Mouse (Mus musculus): ENCODE measurements around the gene Anxa6. TPM values are rescaled to one million over a fixed set of nuclear protein-coding genes. Genes with fewer than 3 reads are reported as not detected.

Gene Anxa6
- polyA plus RNA-seq, 1 experiment: 169 TPM

DNA sequence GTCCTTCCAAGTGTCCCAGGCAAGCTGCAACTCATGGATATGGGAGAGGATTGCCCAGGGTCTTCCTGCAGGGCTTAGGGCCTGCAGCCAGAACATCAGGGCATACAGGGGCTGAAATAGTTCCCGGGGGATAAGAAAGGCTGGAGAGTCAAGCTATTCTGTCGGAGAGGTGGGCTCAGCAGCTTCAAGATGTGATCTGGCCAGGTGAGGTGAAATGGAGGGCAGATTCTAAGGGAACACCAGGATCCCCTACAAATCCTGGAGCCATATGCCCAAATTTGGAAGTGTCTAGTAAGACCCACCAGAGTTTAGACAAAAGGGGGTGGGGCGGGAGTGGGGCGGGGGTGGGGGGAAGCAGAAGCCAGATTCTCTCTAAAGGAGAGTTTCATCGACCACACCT lies 959 bp downstream of the Anxa6 start:
- H3K27ac ChIP-seq (ENCODE audit: insufficient read depth, low read depth, low read length): no peak overlapping the region
- peaks cover 30% of the 10 kb centered on the region for H3K4me1 ChIP-seq (ENCODE audit: control insufficient read depth, insufficient read depth, low read length)
- TF ChIP-seq CTCF (IDR thresholded peaks at IDR 0.05; ENCODE audit: low read depth, low read length) (no peak), POLR2A (IDR thresholded peaks at IDR 0.05; ENCODE audit: borderline replicate concordance, low read depth, low read length) (no peak)
- peak overlapping the region; percentile 67 for H3K4me3 ChIP-seq (ENCODE audit: insufficient read depth, low read length)

DNA sequence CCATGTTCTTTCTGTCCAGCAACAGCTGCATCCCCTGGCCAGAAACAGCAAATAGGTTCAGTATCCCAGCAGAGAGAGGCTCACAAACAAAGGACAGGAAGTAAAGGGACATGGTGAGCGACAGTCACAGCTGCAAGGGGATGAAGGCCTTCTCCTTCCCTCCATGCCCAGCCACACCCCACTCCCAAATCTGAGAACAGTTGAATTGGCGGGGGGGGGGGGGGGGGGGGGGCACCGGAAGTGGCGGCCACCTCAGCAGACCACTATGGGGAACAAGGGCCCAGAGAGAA lies 1.3 kb downstream of the Anxa6 start:
- H3K27ac ChIP-seq (ENCODE audit: insufficient read depth, low read depth, low read length): no peak overlapping the region
- H3K4me1 ChIP-seq (ENCODE audit: control insufficient read depth, insufficient read depth, low read length): peaks cover 30% of the 10 kb centered on the region
- H3K4me3 ChIP-seq (ENCODE audit: insufficient read depth, low read length): peak overlapping the region; percentile 67
- TF ChIP-seq CTCF (IDR thresholded peaks at IDR 0.05; ENCODE audit: low read depth, low read length) (no peak), POLR2A (IDR thresholded peaks at IDR 0.05; ENCODE audit: borderline replicate concordance, low read depth, low read length) (no peak)

DNA sequence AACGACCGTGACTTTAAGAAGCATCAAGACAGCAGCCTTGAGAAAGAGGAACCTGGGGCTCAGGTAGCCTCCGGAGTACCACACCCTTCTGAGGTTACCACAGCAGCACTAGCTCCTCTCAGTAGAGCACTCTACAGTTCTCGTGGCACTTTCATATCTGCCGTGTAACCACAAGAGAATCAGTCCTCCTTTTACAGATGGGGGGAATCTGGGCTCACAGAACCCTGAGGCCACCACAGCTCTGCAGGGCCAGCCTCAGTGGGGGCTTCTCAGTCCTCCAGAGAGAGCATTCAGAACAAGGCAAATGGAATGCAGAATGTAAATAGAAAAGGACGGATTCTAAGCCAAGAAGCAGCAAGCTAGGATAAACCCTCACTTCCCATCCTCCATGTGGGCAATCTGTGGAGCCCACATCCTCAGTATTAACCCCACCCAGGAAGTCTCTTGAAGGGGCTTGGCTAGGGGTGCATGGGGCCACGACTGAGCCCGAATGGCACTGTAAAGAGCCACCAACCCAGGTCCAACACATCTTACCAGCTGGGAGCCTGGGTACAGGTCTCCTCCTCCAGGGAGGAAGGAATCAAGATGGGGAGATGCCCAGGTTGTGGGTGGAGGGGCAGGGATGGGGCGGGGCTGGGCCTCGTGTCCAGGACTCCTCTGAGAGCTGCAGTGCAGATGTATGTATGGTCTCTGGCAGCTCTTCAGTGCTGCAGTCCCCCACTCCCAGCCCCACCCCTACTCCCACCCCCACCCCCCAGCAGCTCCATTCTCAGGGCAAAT lies 1.8 kb downstream of the Anxa6 start:
- Histone ChIP-seq H3K4me1 (ENCODE audit: control insufficient read depth, insufficient read depth, low read length) (peaks cover 33% of the 10 kb centered on the region), H3K4me3 (ENCODE audit: insufficient read depth, low read length) (no peak overlapping the region), H3K27ac (ENCODE audit: insufficient read depth, low read depth, low read length) (no peak overlapping the region)
- TF ChIP-seq CTCF (IDR thresholded peaks at IDR 0.05; ENCODE audit: low read depth, low read length) (no peak), POLR2A (IDR thresholded peaks at IDR 0.05; ENCODE audit: borderline replicate concordance, low read depth, low read length) (no peak)

DNA sequence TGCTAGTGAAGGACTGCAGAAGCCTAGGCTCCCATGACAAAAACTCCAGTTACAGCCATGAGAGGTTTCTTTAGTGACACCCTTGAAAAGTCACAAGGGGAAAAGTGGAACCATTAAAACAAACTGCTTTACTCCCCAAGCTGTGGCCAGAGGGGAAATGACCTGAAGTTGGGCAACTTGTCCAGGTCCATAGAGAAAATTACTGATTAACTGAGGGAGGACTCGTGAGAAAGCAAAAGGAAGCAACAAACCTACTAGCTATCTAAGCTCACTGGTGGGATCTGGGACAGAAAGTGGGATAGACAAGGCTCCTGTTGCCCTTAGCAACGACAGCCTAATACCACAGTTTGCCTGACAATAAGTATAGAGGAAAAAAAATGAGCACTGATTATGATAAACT lies 4.7 kb downstream of the Anxa6 start:
- H3K27ac ChIP-seq (ENCODE audit: insufficient read depth, low read depth, low read length): no peak overlapping the region
- H3K4me3 ChIP-seq (ENCODE audit: insufficient read depth, low read length): no peak overlapping the region
- TF ChIP-seq POLR2A (IDR thresholded peaks at IDR 0.05; ENCODE audit: borderline replicate concordance, low read depth, low read length) (no peak), CTCF (IDR thresholded peaks at IDR 0.05; ENCODE audit: low read depth, low read length) (no peak)
- H3K4me1 ChIP-seq (ENCODE audit: control insufficient read depth, insufficient read depth, low read length): peaks cover 44% of the 10 kb centered on the region

DNA sequence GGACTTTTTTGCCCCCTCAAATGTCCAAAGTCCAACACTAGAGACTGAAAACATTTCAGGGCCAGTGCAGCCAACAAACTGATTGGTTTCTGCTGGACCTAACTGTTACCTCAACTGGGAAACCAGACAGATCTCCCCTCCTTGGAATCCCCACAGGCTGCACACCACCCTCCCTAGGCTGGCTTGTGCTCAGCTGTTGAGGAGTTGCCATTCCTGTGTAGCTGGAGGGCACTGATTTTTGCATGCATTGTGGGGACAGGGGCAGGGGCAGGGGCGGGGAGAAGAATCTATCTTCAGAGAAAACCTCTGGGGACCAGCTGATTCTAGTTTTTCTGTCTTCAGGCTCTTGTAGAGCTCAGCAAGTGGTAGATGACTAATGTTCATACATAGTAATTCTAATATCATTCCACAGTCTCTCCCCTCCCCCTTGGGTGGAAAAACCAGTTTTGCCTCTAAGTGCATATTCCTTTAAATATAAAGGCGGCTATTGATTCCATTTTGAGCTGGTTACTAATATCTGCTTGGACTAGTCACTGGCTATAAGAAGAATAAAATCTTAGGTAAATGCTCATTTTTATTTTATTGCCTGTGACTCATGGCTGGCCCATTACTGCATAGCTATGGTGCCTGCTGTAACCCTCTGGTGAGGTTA lies 5.9 kb downstream of the Anxa6 start:
- no peak overlapping the region for H3K4me3 ChIP-seq (ENCODE audit: insufficient read depth, low read length)
- no peak overlapping the region for H3K27ac ChIP-seq (ENCODE audit: insufficient read depth, low read depth, low read length)
- TF ChIP-seq CTCF (IDR thresholded peaks at IDR 0.05; ENCODE audit: low read depth, low read length): no peak
- TF ChIP-seq POLR2A (IDR thresholded peaks at IDR 0.05; ENCODE audit: borderline replicate concordance, low read depth, low read length): no peak
- H3K4me1 ChIP-seq (ENCODE audit: control insufficient read depth, insufficient read depth, low read length): peaks cover 52% of the 10 kb centered on the region

DNA sequence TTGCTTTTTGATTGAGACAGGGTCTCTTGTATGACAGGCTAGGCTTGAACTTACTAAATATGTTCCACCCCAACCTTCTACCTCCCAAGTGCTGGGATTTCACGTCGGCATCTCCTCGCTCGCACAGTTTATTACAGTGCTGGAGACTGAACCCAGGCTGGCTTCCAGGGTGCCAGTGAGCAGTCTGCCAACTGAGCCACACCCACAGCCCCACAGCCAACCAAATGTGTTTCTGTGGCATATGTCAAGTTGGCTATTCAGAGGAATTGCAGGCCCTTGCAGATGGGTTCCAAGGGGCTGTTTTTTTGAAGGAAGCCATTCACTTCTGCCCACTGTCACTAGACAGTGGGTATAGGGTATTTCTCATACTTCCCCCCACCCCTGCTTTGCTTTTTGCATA lies 7.3 kb downstream of the Anxa6 start:
- no peak overlapping the region for H3K27ac ChIP-seq (ENCODE audit: insufficient read depth, low read depth, low read length)
- H3K4me1 ChIP-seq (ENCODE audit: control insufficient read depth, insufficient read depth, low read length): peaks cover 60% of the 10 kb centered on the region
- TF ChIP-seq CTCF (IDR thresholded peaks at IDR 0.05; ENCODE audit: low read depth, low read length): no peak
- no peak for TF ChIP-seq POLR2A (IDR thresholded peaks at IDR 0.05; ENCODE audit: borderline replicate concordance, low read depth, low read length)
- no peak overlapping the region for H3K4me3 ChIP-seq (ENCODE audit: insufficient read depth, low read length)

DNA sequence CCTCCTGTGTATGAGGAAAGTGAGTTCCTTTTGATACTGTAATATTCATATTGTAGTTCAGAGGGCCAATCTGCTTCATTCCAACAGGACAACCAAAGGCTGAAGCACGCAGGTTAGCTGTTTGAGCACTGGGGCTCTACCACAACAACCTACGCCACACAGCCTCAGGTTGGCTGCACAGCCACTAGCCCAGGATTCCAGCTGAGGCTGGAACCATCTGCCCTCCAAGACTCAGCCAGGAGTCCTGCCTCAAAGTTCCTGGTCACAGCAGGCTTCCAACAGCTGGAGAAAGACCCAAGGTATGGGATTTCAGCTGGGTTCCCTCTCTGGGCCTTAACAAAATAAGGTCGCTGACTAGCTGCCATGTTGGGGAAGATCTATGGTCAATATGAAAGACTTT lies 9.7 kb downstream of the Anxa6 start:
- Histone ChIP-seq H3K4me1 (ENCODE audit: control insufficient read depth, insufficient read depth, low read length) (peaks cover 62% of the 10 kb centered on the region), H3K4me3 (ENCODE audit: insufficient read depth, low read length) (peak overlapping the region; percentile 2), H3K27ac (ENCODE audit: insufficient read depth, low read depth, low read length) (peak overlapping the region; percentile 78)
- TF ChIP-seq CTCF (IDR thresholded peaks at IDR 0.05; ENCODE audit: low read depth, low read length) (no peak), POLR2A (IDR thresholded peaks at IDR 0.05; ENCODE audit: borderline replicate concordance, low read depth, low read length) (no peak)

DNA sequence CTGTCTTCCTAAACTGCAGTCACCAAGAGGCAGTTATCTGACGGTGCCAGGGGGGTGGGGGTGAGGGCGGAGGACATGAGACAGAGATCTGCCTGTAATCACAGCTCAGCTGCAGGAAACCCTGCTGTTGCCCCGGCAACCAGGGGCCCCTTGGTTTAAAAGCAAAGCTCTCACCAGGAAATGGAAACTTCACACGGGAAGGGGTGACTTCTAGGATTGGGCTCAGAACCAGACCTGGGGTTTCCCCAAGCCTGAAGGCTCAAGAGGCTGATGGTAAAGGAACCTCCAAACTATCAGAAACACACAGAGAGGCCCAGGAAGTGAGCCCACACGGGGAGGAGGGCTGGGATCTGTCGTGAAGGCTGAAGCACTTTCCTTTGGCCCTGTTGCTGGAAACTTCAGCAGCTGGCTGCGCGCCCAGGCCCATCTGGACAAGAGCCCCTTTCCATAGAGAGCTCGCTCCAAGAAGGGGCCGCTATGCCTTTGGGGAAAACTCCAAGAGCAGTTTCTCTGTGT lies 10.1 kb downstream of the Anxa6 start:
- peaks cover 57% of the 10 kb centered on the region for H3K4me1 ChIP-seq (ENCODE audit: control insufficient read depth, insufficient read depth, low read length)
- H3K27ac ChIP-seq (ENCODE audit: insufficient read depth, low read depth, low read length): peak overlapping the region; percentile 78
- TF ChIP-seq POLR2A (IDR thresholded peaks at IDR 0.05; ENCODE audit: borderline replicate concordance, low read depth, low read length) (no peak), CTCF (IDR thresholded peaks at IDR 0.05; ENCODE audit: low read depth, low read length) (no peak)
- peak overlapping the region; percentile 2 for H3K4me3 ChIP-seq (ENCODE audit: insufficient read depth, low read length)

DNA sequence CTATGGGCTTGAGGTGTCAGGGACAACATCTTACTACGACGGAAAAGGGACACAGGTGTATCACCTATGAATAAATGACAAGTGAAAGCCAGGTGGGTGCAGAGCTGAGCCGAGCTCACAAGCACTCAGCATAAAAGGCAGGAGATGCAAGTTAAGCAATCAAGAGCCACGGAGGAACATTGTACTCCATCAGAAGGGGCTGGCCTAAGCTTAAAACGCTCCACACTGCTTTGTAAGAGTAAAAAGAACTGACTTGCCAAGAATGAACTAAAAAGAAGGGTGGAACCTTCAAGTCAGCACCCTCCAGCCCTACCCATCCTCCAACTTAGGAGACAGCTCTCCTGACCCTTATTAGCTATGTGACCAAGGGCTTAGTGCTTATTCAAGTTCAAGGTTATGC lies 10.7 kb downstream of the Anxa6 start:
- TF ChIP-seq POLR2A (IDR thresholded peaks at IDR 0.05; ENCODE audit: borderline replicate concordance, low read depth, low read length) (no peak), CTCF (IDR thresholded peaks at IDR 0.05; ENCODE audit: low read depth, low read length) (no peak)
- Histone ChIP-seq H3K4me3 (ENCODE audit: insufficient read depth, low read length) (no peak overlapping the region), H3K4me1 (ENCODE audit: control insufficient read depth, insufficient read depth, low read length) (peaks cover 52% of the 10 kb centered on the region), H3K27ac (ENCODE audit: insufficient read depth, low read depth, low read length) (peak overlapping the region; percentile 78)

DNA sequence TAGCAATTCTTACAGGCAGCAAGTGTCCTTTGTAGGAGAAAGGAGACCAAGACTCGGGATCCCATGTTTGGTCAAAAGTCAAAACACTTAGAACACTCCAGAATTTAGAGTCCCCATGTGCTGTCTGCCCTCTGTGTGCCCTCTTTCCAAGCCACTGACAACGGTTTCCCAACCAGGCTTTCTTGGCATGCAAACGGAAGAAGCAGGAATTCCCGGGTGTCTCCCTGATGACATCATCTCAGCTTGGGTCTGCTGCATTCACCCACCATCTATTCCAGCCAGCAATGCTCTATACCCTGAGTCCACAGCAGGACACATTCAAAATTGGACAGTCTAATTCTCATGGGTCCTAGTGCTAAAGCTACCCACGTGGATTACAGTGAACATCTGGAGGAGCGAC lies 11.4 kb downstream of the Anxa6 start:
- Histone ChIP-seq H3K27ac (ENCODE audit: insufficient read depth, low read depth, low read length) (no peak overlapping the region), H3K4me1 (ENCODE audit: control insufficient read depth, insufficient read depth, low read length) (peaks cover 54% of the 10 kb centered on the region), H3K4me3 (ENCODE audit: insufficient read depth, low read length) (no peak overlapping the region)
- TF ChIP-seq CTCF (IDR thresholded peaks at IDR 0.05; ENCODE audit: low read depth, low read length) (no peak), POLR2A (IDR thresholded peaks at IDR 0.05; ENCODE audit: borderline replicate concordance, low read depth, low read length) (no peak)

Measured in bone marrow macrophage, adult 2 months (primary cell).